ENCODE assay signal across 12 mouse cellular contexts in genomic region chr5:17877044-17877443, GRCm38 (mm10). TPM values are rescaled to one million over a fixed set of nuclear protein-coding genes. Genes with fewer than 3 reads are reported as not detected.
DNase-seq lines count a peak whose midpoint lies in the region; ATAC-seq and TF ChIP-seq lines count a peak whose summit lies in the region.
"Had no signal": no experiment of that assay in that cellular context is flagged by ENCODE, and none has a peak within 500 bp of the region (broad histone marks: within the 10 kb centered on the region; RNA-seq: fewer than 3 reads in every experiment).

No protein-coding gene starts in this region.

- H3K27ac ChIP-seq in liver, adult 2 months (replicated peaks; ENCODE audit: insufficient read depth, low read depth, low read length) = no peak overlapping the region
- H3K27ac ChIP-seq in bone marrow macrophage, adult 2 months (ENCODE audit: insufficient read depth, low read depth, low read length) = peak overlapping the region; percentile 81
- H3K27ac ChIP-seq in liver, postnatal 0 days (ENCODE audit: low read depth) = peak overlapping the region; percentile 49; the same call in 1 of the 2 replicates
- H3K27ac ChIP-seq: hindbrain, embryonic 15.5 days; midbrain, embryonic 15.5 days had no signal

- no peaks in the 10 kb centered on the region for H3K9me3 ChIP-seq in liver, postnatal 0 days (ENCODE audit: low read length)
- H3K9me3 ChIP-seq: hindbrain, embryonic 15.5 days; midbrain, embryonic 15.5 days had no signal

- peak; percentile 77 for DNase-seq in liver, adult 2 months (ENCODE audit: extremely low read depth, low read depth, low spot score)
- no peak for DNase-seq in liver
- DNase-seq in liver, postnatal 0 days = no peak
- DNase-seq in left cerebral cortex, postnatal 4 days = no peak
- DNase-seq in layer of hippocampus, postnatal 14 days (ENCODE audit: low spot score in 2 of 2) = no peak
- DNase-seq: adrenal gland, postnatal 25 days; cerebellum, adult 11-12 months; kidney, postnatal 10 days had no signal

- H3K9ac ChIP-seq in liver, adult 2 months (ENCODE audit: low read depth, low read length) = peak overlapping the region; percentile 30; the same call in 1 of the 2 replicates
- H3K9ac ChIP-seq in liver, postnatal 0 days (replicated peaks) = no peak overlapping the region
- H3K9ac ChIP-seq: hindbrain, embryonic 15.5 days; midbrain, embryonic 15.5 days had no signal

- H3K4me2 ChIP-seq in liver, postnatal 0 days (ENCODE audit: low read depth, low read length) = peak overlapping the region; percentile 19; the same call in 1 of the 2 replicates
- H3K4me2 ChIP-seq: hindbrain, embryonic 15.5 days; midbrain, embryonic 15.5 days had no signal

- no peaks in the 10 kb centered on the region for H3K36me3 ChIP-seq in liver, adult 2 months (ENCODE audit: control insufficient read depth, insufficient read depth, low read length)
- H3K36me3 ChIP-seq in liver, postnatal 0 days (replicated peaks; ENCODE audit: insufficient read depth, low read length) = no peaks in the 10 kb centered on the region
- H3K36me3 ChIP-seq: hindbrain, embryonic 15.5 days; midbrain, embryonic 15.5 days had no signal

- peak; percentile 85 for TF ChIP-seq EP300 in liver, postnatal 0 days (IDR thresholded peaks at IDR 0.05; ENCODE audit: low read depth)

- WGBS in liver, adult 2 months = 21% methylated on average over 7 of the region's 7 CpGs
- WGBS in liver, postnatal 0 days (ENCODE audit: insufficient replicate concordance) = 49% methylated on average over 7 of the region's 7 CpGs

- no peak for TF ChIP-seq CTCF in liver, adult 2 months (IDR thresholded peaks at IDR 0.05; ENCODE audit: low read depth, low read length)
- TF ChIP-seq CTCF in bone marrow macrophage, adult 2 months (IDR thresholded peaks at IDR 0.05; ENCODE audit: low read depth, low read length) = no peak
- no peak for TF ChIP-seq CTCF in liver, postnatal 0 days (IDR thresholded peaks at IDR 0.05; ENCODE audit: low read depth)

- TF ChIP-seq POLR2A in liver, adult 2 months (IDR thresholded peaks at IDR 0.05; ENCODE audit: extremely low read depth, insufficient read depth, low read length) = no peak
- no peak for TF ChIP-seq POLR2A in bone marrow macrophage, adult 2 months (IDR thresholded peaks at IDR 0.05; ENCODE audit: borderline replicate concordance, low read depth, low read length)

- peak overlapping the region; percentile 21; the same call in 1 of the 2 replicates for H3K4me3 ChIP-seq in liver, adult 2 months (ENCODE audit: insufficient read depth, low read depth, low read length)
- H3K4me3 ChIP-seq in bone marrow macrophage, adult 2 months (ENCODE audit: insufficient read depth, low read length) = no peak overlapping the region; the same call in 1 of the 2 replicates
- no peak overlapping the region for H3K4me3 ChIP-seq in liver, postnatal 0 days (ENCODE audit: low read depth, low read length)
- H3K4me3 ChIP-seq: hindbrain, embryonic 15.5 days; midbrain, embryonic 15.5 days had no signal

- ATAC-seq in erythroblast, adult 5-6 weeks (replicated peaks; ENCODE audit: low FRiP score, poor library complexity, severe bottlenecking) = peak; percentile 37; the same call in 1 of the 2 replicates
- peak; percentile 26 for ATAC-seq in liver, postnatal 0 days
- ATAC-seq: midbrain, embryonic 15.5 days had no signal

- H3K79me2 ChIP-seq in liver, adult 2 months (ENCODE audit: control insufficient read depth, insufficient read depth, low read length) = no peaks in the 10 kb centered on the region

- peaks cover 13% of the 10 kb centered on the region for H3K4me1 ChIP-seq in liver, adult 2 months (ENCODE audit: control insufficient read depth, insufficient read depth, low read length)
- peaks cover 23% of the 10 kb centered on the region for H3K4me1 ChIP-seq in bone marrow macrophage, adult 2 months (ENCODE audit: control insufficient read depth, insufficient read depth, low read length)
- H3K4me1 ChIP-seq in liver, postnatal 0 days (ENCODE audit: insufficient read depth) = peaks cover 12% of the 10 kb centered on the region
- H3K4me1 ChIP-seq: hindbrain, embryonic 15.5 days; midbrain, embryonic 15.5 days had no signal

- intact Hi-C loops in left cerebral cortex, postnatal 4 days (cut with DNase I) = no loop called here

- H3K27me3 ChIP-seq in liver, adult 2 months (ENCODE audit: control insufficient read depth, insufficient read depth, low read length) = no peaks in the 10 kb centered on the region
- no peaks in the 10 kb centered on the region for H3K27me3 ChIP-seq in liver, postnatal 0 days (ENCODE audit: insufficient read depth, low read length)
- H3K27me3 ChIP-seq: hindbrain, embryonic 15.5 days; midbrain, embryonic 15.5 days had no signal

RNA-seq across cellular contexts. Expression of gene Cd36, which starts 11.6 kb away (rescaled TPM):
- 62.4 and 73.3 TPM in 2 replicates for total RNA-seq in liver, adult 2 months (2014; rRNA removed)
- 3.6 and 19.7 TPM in 2 replicates for polyA plus RNA-seq in liver, adult 2 months (2012; rRNA removed)
- 390 and 451 TPM in 2 replicates for polyA plus RNA-seq in bone marrow macrophage, adult 2 months (2012; ENCODE audit: insufficient read depth, insufficient read length, missing spikeins)
- total RNA-seq in erythroblast, adult 5-6 weeks (2015; ENCODE audit: low replicate concordance) = 678 and 679 TPM in 2 replicates
- total RNA-seq in erythroblast, adult 5-6 weeks (2017; ENCODE audit: low replicate concordance) = 1,468 and 1,791 TPM in 2 replicates
- polyA plus RNA-seq in liver, postnatal 0 days (2015; fragmentation: Nextera tagmentation; extraction: Ambion mirVana) = 63.1 and 63.9 TPM in 2 replicates
- total RNA-seq in left cerebral cortex, postnatal 4 days (2021) = 1 to 10 TPM; 1.8 to 1.9 TPM
- 1 to 10 TPM; 1.3 to 1.6 TPM for total RNA-seq in layer of hippocampus, postnatal 14 days (2021)

Comparison
In these comparisons a context has a peak if more than half of its experiments do, and no peak if none do; other contexts are left out.
1. RNA of gene Cd36, which starts 11.6 kb away (total RNA-seq): 678 to 1,791 TPM in erythroblast, adult 5-6 weeks and 62.4 to 73.3 TPM in liver, adult 2 months; 1.8 to 1.9 TPM in left cerebral cortex, postnatal 4 days and 1.3 to 1.6 TPM in layer of hippocampus, postnatal 14 days; every median in the first group is over 10 times any median in the second.